Mouse (Mus musculus) CD4-positive, CD25-positive, alpha-beta regulatory T cell, adult 9 weeks (primary cell): ENCODE data around the gene Olfr332. TPM values are rescaled to one million over a fixed set of nuclear protein-coding genes. Genes with fewer than 3 reads are reported as not detected.

Experiments
- polyA plus RNA-seq: library from polyadenylated mRNA; unstranded; fragments of 100-300 nt; shearing (Covaris generic); gene quantifications from one replicate; pipeline ENCODE4 v1.2.1, GENCODE M21; 2017

Olfr332 gene
- polyA plus RNA-seq = not detected

DNA sequence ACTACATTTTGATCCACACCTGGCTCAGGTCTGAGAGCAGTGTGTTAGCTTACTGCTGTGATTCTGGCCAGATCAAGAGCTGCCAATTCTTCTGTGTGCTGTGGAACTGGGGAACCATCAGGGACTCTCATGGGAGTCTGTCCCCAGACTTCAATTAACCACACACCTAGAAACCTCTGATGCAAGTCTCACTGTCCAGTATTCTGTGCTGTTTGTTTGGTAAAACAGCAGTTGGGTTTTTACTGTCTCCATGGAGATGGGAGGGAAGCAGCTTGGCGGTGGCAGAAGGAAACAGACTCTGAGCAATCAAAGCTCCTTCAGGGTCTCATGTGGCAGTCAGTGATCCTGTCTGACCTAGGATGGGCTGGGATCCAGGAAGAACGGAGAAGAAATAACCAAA, at the start of gene Olfr332:
Olfr332 (minus strand) TSS at position 101 of the 400 bp plus-strand sequence.

DNA sequence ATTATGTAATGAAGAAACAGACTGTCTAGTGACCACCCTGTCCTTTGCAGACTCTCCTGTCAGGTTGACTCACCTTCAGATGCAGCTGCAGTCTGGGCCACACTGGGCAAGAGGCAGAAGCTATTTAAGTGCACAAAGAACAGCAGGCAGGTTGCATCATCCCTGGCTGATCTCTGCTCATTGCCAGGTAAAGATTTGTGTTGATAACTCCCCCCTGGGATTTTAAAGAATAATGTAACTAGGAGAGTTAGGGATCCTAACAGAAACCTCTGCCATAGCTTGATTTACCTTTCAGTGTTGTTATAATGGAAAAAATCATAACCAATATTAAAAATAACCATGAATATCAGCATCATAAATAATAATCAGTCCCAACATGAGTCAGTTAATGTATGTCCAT, 42.4 kb upstream of the Olfr332 start, which contains the start of gene Olfr330:
Olfr330 (minus strand) TSS at position 101 of the 400 bp plus-strand sequence.

DNA sequence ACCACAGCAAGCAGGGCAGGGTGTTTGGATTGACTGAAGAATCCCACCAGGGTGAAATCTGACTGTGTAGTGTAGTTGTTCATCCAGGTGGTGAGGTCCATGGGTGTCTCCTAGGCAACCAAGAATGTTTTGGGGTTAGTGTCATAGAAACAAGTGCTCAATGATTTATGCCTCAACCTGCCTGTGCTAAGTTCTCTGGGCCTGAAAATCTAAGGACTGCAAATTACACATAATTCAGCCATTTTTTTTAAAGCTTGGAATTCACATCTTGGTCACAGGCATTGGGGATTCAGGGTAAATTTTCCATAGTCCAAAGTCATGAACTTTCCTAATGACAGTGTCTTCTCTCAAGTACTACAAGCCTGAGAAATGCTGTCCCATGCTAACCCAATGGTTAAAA, 10.1 kb upstream of the Olfr332 start, which contains the start of gene Olfr331:
Olfr331 (minus strand) TSS at position 101 of the 400 bp plus-strand sequence.

DNA sequence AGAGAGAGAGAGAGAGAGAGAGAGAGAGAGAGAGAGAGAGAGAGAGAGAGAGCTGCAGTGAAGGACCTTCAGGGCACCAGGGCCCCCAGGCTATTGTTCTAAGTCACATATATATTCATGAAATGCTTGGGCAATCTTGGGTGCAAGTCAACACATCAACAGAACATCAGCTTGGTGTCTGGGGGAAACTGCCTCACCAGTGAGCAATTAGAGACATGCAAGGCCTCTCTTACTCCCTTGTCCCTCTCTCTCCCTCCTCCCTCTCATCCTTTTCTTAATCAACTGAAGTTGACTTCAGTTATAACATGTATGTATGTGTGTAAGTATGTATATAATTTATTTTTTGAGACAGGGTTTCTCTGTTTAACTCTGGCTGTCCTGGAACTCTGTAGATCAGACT, 30.2 kb downstream of the Olfr332 start, which contains the start of gene Olfr30:
Olfr30 (minus strand) TSS at position 101 of the 400 bp plus-strand sequence.

DNA sequence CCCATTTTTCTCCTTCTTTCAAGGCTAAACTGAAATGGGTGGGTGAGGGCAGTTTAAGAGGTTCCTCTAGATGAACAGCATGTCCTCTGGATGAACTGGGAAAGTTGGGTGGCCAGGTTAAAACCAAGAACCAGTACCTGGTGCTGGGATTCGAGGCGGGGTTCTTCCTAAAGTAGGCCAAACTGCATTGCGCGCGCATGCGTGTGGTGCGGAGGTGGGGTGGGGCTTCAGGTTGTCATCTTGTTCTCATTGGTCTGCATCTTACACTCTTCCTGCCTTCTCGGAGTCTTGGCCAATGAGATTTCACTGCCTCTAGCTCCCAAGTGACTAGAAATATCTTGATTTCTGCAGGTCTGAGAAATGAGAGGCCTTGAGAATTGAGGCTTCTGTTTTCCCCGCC, 39.6 kb downstream of the Olfr332 start, which contains the start of gene Lypd9:
Lypd9 (minus strand) TSS at position 165 of the 400 bp plus-strand sequence.

Other genes with a start within 250 kb of the Olfr332 start
- not detected for gene 4930438A08Rik, start 217.8 kb downstream of the Olfr332 start, polyA plus RNA-seq
- 14.4 TPM for gene Zfp692, start 185.5 kb downstream of the Olfr332 start, polyA plus RNA-seq
- 53.7 TPM for gene Zfp672, start 162.2 kb downstream of the Olfr332 start, polyA plus RNA-seq
- gene Sh3bp5l, start 161.8 kb downstream of the Olfr332 start, polyA plus RNA-seq = 30.6 TPM
- not detected for gene Lypd8, start 113.5 kb downstream of the Olfr332 start, polyA plus RNA-seq
- gene 1810065E05Rik, start 71.4 kb downstream of the Olfr332 start, polyA plus RNA-seq = not detected
- gene Gm12253, start 60.0 kb downstream of the Olfr332 start, polyA plus RNA-seq = not detected
- not detected for gene Lypd9, start 39.6 kb downstream of the Olfr332 start, polyA plus RNA-seq
- not detected for gene Olfr30, start 30.3 kb downstream of the Olfr332 start, polyA plus RNA-seq
- gene Olfr331, start 10.0 kb upstream of the Olfr332 start, polyA plus RNA-seq = not detected
- not detected for gene Olfr330, start 42.3 kb upstream of the Olfr332 start, polyA plus RNA-seq
- gene Olfr329-ps, start 53.9 kb upstream of the Olfr332 start, polyA plus RNA-seq = not detected
- not detected for gene Olfr328, start 63.1 kb upstream of the Olfr332 start, polyA plus RNA-seq
- not detected for gene Olfr224, start 78.0 kb upstream of the Olfr332 start, polyA plus RNA-seq
- gene Olfr325, start 85.2 kb upstream of the Olfr332 start, polyA plus RNA-seq = not detected
- gene Olfr324, start 102.6 kb upstream of the Olfr332 start, polyA plus RNA-seq = not detected
- gene 2210407C18Rik, start 123.5 kb upstream of the Olfr332 start, polyA plus RNA-seq = not detected
- gene Olfr323, start 137.9 kb upstream of the Olfr332 start, polyA plus RNA-seq = not detected
- not detected for gene Trim58, start 147.9 kb upstream of the Olfr332 start, polyA plus RNA-seq
- gene Olfr322, start 166.2 kb upstream of the Olfr332 start, polyA plus RNA-seq = not detected
- gene Olfr320, start 188.5 kb upstream of the Olfr332 start, polyA plus RNA-seq = not detected
- gene Olfr319, start 206.6 kb upstream of the Olfr332 start, polyA plus RNA-seq = not detected
- gene Olfr318, start 231.5 kb upstream of the Olfr332 start, polyA plus RNA-seq = 0.09 TPM
- not detected for gene Olfr317, start 246.7 kb upstream of the Olfr332 start, polyA plus RNA-seq